Mouse (Mus musculus) midbrain, embryonic 11.5 days (tissue): ENCODE measurements around the gene Ndufs1. TPM values are rescaled to one million over a fixed set of nuclear protein-coding genes. Genes with fewer than 3 reads are reported as not detected.

Source experiments
- ATAC-seq: fragments of 200-750 bp; cut with Nextera tagmentation; 2 replicates; pipeline ENCODE4 v1.8.0; 2017; ENCODE audit warnings: moderate TSS enrichment, moderate library complexity; ENCODE audit not compliant: low FRiP score
- DNase-seq: peaks from one replicate; pipeline ENCODE4 v3.0.0; 2015; ENCODE audit warnings: low spot score; ENCODE audit errors: missing footprints
- H3K27ac ChIP-seq: fragments of 300-500 bp; sonication (generic); 2 replicates; pipeline ENCODE4 v1.5.1; 2014; ENCODE audit warnings: low read depth, low read length
- H3K27me3 ChIP-seq: fragments of 300-500 bp; sonication (generic); 2 replicates; pipeline ENCODE4 v1.6.1; 2014; ENCODE audit warnings: mild to moderate bottlenecking, low read length, moderate library complexity, mixed read lengths; ENCODE audit not compliant: control insufficient read depth, insufficient read depth
- H3K36me3 ChIP-seq: fragments of 300-500 bp; sonication (generic); 2 replicates; pipeline ENCODE4 v1.6.1; 2014; ENCODE audit warnings: mild to moderate bottlenecking, low read length, moderate library complexity, mixed read lengths; ENCODE audit not compliant: control insufficient read depth, insufficient read depth
- H3K4me1 ChIP-seq: fragments of 300-500 bp; sonication (generic); 2 replicates; pipeline ENCODE4 v1.6.1; 2014; ENCODE audit warnings: low read length; ENCODE audit not compliant: control insufficient read depth, insufficient read depth
- H3K4me2 ChIP-seq: fragments of 300-500 bp; sonication (generic); 2 replicates; pipeline ENCODE4 v1.6.1; 2014; ENCODE audit warnings: mild to moderate bottlenecking, moderate library complexity
- H3K4me3 ChIP-seq: fragments of 300-500 bp; sonication (generic); 2 replicates; pipeline ENCODE4 v1.5.1; 2014; ENCODE audit warnings: low read depth, low read length
- H3K9ac ChIP-seq: fragments of 300-500 bp; sonication (generic); 2 replicates; pipeline ENCODE4 v1.6.1; 2014; ENCODE audit warnings: low read length
- H3K9me3 ChIP-seq: fragments of 300-500 bp; sonication (generic); 2 replicates; pipeline ENCODE4 v1.6.1; 2016; ENCODE audit warnings: low read length; ENCODE audit not compliant: control insufficient read depth
- WGBS: fragments of 180-500 bp; shearing (Covaris S2); extraction: QIAGEN DNeasy Blood & Tissue Kit; methylation state at CpG from one replicate; pipeline ENCODE4 v1.1.7; 2014; 5-methylcytosine and 5-hydroxymethylcytosine counted together
- polyA plus RNA-seq: library from polyadenylated mRNA; unstranded; fragments of >200 nt; fragmentation: Nextera tagmentation; extraction: Ambion mirVana; gene quantifications from 2 replicates; pipeline ENCODE4 v1.2.1, GENCODE M21; 2014

Gene Ndufs1
- polyA plus RNA-seq, 1 experiment from 2014 or later: 138 TPM

- Histone ChIP-seq H3K9ac (no peak overlapping the region), H3K27me3 (no peaks in the 10 kb centered on the region), H3K4me3 (no peak overlapping the region), H3K27ac (no peak overlapping the region), H3K4me1 (0 out of 2 replicates have a peak, but pooled peaks cover 2% of the 10 kb centered on the region), H3K4me2 (no peak overlapping the region), H3K9me3 (no peaks in the 10 kb centered on the region), H3K36me3 (peaks cover 3% of the 10 kb centered on the region; the same call in 1 of the 2 replicates)
- 91% methylated on average over 11 of the region's 11 CpGs for WGBS
- no peak for DNase-seq
- no peak for ATAC-seq
Observed at GRCm38 (mm10) chr1:63131766-63132165, 44.9 kb downstream of the Ndufs1 start.

DNA sequence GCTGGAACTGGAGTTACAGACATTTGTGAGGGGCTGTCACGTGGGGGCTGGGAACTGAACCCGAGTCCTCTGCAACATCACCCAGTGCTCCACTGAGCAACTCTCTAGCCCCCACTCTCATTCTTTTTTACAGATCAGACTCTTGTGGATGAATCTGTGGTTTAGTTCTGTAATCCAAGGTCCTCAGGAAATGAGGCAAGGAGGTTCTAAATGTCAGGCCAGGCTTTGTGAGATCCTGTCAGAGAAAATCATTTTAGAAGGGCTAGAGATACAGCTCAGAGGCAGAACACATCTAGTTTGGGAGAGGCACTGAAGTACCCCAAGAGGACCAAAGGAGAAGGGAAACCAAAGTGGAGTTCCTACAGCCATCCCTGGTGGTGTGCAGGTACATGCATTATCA, 45.8 kb downstream of the Ndufs1 start:
- ATAC-seq (no peak), DNase-seq (no peak)
- H3K27ac ChIP-seq: no peak overlapping the region
- no peak overlapping the region for H3K4me3 ChIP-seq
- H3K36me3 ChIP-seq: peaks cover 3% of the 10 kb centered on the region; the same call in 1 of the 2 replicates
- H3K27me3 ChIP-seq: no peaks in the 10 kb centered on the region
- 0 out of 2 replicates have a peak, but pooled peaks cover 2% of the 10 kb centered on the region for H3K4me1 ChIP-seq
- no peak overlapping the region for H3K9ac ChIP-seq
- H3K9me3 ChIP-seq: no peaks in the 10 kb centered on the region
- no peak overlapping the region for H3K4me2 ChIP-seq
- WGBS: 85% methylated on average over 2 of the region's 2 CpGs

- H3K4me1 ChIP-seq: 0 out of 2 replicates have a peak, but pooled peaks cover 2% of the 10 kb centered on the region
- peak overlapping the region; percentile 9; the same call in 1 of the 2 replicates for H3K4me3 ChIP-seq
- peak overlapping the region; percentile 26; the same call in 1 of the 2 replicates for H3K4me2 ChIP-seq
- WGBS: 27% methylated on average over 18 of the region's 18 CpGs
- H3K36me3 ChIP-seq: peaks cover 3% of the 10 kb centered on the region; the same call in 1 of the 2 replicates
- no peaks in the 10 kb centered on the region for H3K9me3 ChIP-seq
- ATAC-seq: peak; percentile 59; the same call in 1 of the 2 replicates
- no peaks in the 10 kb centered on the region for H3K27me3 ChIP-seq
- H3K9ac ChIP-seq: no peak overlapping the region
- DNase-seq: no peak
- no peak overlapping the region for H3K27ac ChIP-seq
Observed at GRCm38 (mm10) chr1:63129857-63130690, 46.6 kb downstream of the Ndufs1 start.

DNA sequence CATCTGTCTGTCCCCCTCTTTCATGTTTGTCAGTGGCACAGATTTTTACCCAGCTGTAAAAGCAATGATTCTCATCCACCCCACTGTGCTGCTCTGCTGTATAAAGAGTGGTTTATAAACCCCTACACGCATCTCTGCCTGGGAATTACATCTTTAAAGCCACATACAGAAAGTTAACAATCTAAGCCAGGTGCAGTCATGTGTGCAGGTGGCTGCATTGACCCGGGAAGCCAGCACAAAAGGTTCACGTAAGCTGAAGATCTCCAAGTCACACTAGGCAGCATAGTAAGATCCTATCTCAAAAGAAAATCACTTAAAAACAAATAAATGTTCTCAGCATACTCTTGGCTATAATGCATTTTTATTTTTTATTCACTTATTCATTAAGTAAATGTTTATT, 47.4 kb downstream of the Ndufs1 start:
- Histone ChIP-seq H3K27ac (no peak overlapping the region), H3K9me3 (no peaks in the 10 kb centered on the region), H3K27me3 (no peaks in the 10 kb centered on the region), H3K36me3 (peaks cover 3% of the 10 kb centered on the region; the same call in 1 of the 2 replicates), H3K9ac (no peak overlapping the region), H3K4me1 (0 out of 2 replicates have a peak, but pooled peaks cover 2% of the 10 kb centered on the region), H3K4me2 (peak overlapping the region; percentile 26; the same call in 1 of the 2 replicates), H3K4me3 (no peak overlapping the region)
- WGBS: 27% methylated on average over 3 of the region's 3 CpGs
- ATAC-seq (no peak), DNase-seq (no peak)

DNA sequence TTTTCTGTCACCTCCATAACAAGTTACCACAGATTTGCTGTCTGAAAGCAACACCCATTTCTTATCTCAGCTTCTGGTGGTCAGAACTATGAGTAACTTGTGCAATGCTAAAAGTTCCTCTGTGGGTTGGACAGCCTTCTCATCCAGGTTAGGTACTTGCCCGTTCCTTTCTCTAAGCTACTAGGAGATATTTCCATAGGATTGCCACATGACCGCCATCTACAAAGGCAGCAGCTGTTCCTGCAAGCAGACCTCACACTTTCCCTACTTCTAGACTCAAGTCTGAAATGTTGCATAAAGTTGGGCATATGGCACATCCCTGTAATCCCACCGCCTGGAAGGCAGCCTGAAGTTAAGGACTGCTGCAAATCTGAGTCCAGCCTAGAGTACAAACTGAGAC, 50.4 kb downstream of the Ndufs1 start:
- peaks cover 10% of the 10 kb centered on the region; the same call in 1 of the 2 replicates for H3K36me3 ChIP-seq
- H3K27ac ChIP-seq: no peak overlapping the region
- ATAC-seq (no peak), DNase-seq (no peak)
- 95% methylated on average over 3 of the region's 3 CpGs for WGBS
- H3K4me1 ChIP-seq: 0 out of 2 replicates have a peak, but pooled peaks cover 2% of the 10 kb centered on the region
- H3K4me3 ChIP-seq: no peak overlapping the region
- H3K4me2 ChIP-seq: no peak overlapping the region
- H3K27me3 ChIP-seq: no peaks in the 10 kb centered on the region
- H3K9ac ChIP-seq: no peak overlapping the region
- H3K9me3 ChIP-seq: no peaks in the 10 kb centered on the region

DNA sequence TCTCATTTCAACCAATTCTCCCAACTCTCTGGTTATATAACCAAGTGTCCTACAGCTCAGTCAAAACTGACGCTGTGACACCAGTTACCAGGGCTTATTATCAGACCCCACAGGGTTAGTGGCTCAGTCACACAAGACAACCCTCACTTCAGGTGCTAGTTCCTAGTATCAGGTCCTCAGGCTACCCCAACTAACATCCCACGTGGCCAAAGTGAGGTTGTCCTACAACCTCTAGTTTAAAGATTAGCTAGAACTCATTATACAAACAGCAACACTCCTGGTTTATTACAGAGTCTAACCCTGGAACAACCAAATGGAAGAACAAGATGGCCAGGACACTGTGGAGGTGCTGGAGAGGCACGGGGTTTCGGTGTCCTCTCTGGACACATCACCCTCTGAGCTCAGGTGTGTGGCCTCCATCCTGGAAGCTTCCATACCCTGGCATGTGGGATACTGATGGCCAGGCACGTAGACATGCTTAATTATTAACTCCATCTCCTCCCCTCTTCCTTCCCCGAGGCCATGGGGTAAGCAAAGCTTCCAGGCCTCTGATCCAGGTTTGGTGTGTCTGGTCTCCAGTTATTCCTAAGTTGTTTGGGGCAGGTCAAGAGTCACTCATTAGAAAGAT, 52.7 kb downstream of the Ndufs1 start:
- H3K4me2 ChIP-seq: no peak overlapping the region
- H3K27me3 ChIP-seq: no peaks in the 10 kb centered on the region
- 0 out of 2 replicates have a peak, but pooled peaks cover 2% of the 10 kb centered on the region for H3K4me1 ChIP-seq
- no peaks in the 10 kb centered on the region for H3K9me3 ChIP-seq
- H3K9ac ChIP-seq: no peak overlapping the region
- 95% methylated on average over 6 of the region's 6 CpGs for WGBS
- ATAC-seq (no peak), DNase-seq (no peak)
- no peak overlapping the region for H3K4me3 ChIP-seq
- no peak overlapping the region for H3K27ac ChIP-seq
- peaks cover 14% of the 10 kb centered on the region; the same call in 1 of the 2 replicates for H3K36me3 ChIP-seq

DNA sequence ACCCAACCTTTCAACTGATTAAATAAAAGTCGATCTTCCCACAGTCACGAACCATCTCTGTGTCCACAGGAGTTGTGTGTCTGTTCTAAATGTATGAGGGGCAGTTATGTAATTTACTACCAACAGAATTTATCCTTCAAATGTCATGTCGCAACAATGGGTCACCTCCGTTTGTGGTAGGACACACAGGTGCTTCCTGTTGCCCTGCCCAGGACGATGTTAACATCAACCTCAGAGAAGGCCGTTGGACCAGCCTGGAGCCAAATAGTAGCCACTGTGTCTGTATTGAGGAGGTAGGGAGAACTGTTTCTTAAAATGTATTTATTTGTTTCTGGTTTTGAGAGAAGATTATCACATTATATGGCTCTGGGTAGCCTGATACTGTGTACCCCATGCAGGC, 54.6 kb downstream of the Ndufs1 start:
- H3K4me3 ChIP-seq: no peak overlapping the region
- no peak overlapping the region for H3K4me2 ChIP-seq
- 90% methylated on average over 6 of the region's 6 CpGs for WGBS
- peaks cover 14% of the 10 kb centered on the region; the same call in 1 of the 2 replicates for H3K36me3 ChIP-seq
- H3K27ac ChIP-seq: no peak overlapping the region
- no peaks in the 10 kb centered on the region for H3K9me3 ChIP-seq
- H3K4me1 ChIP-seq: no peaks in the 10 kb centered on the region
- no peaks in the 10 kb centered on the region for H3K27me3 ChIP-seq
- ATAC-seq: no peak
- DNase-seq: no peak
- no peak overlapping the region for H3K9ac ChIP-seq

DNA sequence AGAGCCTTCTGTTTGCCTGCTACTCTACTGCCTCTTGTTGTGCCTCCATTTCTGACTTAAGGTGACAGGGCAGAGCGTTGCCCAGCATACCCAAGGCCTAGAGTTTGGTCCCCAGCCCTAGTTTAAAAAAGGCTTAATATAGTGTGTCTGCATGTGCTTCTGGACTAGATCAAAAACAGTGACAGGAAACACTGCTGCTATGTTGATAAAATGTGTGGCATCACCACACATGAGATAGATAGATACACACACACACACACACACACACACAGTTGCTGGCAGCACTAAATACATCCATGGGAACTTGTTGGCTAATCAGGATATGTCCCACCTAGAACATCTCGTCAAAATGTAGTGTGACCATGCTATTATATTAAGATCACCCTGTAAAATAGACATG, 56.3 kb downstream of the Ndufs1 start:
- H3K4me1 ChIP-seq: peaks cover 8% of the 10 kb centered on the region
- no peak overlapping the region for H3K4me2 ChIP-seq
- ATAC-seq: no peak
- DNase-seq: no peak
- no peak overlapping the region for H3K27ac ChIP-seq
- no peaks in the 10 kb centered on the region for H3K27me3 ChIP-seq
- H3K9me3 ChIP-seq: no peaks in the 10 kb centered on the region
- H3K4me3 ChIP-seq: no peak overlapping the region
- peaks cover 14% of the 10 kb centered on the region; the same call in 1 of the 2 replicates for H3K36me3 ChIP-seq
- 93% methylated on average over 2 of the region's 2 CpGs for WGBS
- H3K9ac ChIP-seq: no peak overlapping the region

- Histone ChIP-seq H3K9ac (no peak overlapping the region), H3K4me2 (no peak overlapping the region), H3K27me3 (no peaks in the 10 kb centered on the region), H3K4me3 (no peak overlapping the region), H3K36me3 (peaks cover 14% of the 10 kb centered on the region; the same call in 1 of the 2 replicates), H3K4me1 (peaks cover 9% of the 10 kb centered on the region), H3K9me3 (no peaks in the 10 kb centered on the region), H3K27ac (no peak overlapping the region)
- DNase-seq: no peak
- WGBS: 97% methylated on average over 4 of the region's 4 CpGs
- no peak for ATAC-seq
Observed at GRCm38 (mm10) chr1:63119675-63120074, 57.0 kb downstream of the Ndufs1 start.
